Mouse (Mus musculus): Measurements from ENCODE around the gene Pi4ka.

DNA sequence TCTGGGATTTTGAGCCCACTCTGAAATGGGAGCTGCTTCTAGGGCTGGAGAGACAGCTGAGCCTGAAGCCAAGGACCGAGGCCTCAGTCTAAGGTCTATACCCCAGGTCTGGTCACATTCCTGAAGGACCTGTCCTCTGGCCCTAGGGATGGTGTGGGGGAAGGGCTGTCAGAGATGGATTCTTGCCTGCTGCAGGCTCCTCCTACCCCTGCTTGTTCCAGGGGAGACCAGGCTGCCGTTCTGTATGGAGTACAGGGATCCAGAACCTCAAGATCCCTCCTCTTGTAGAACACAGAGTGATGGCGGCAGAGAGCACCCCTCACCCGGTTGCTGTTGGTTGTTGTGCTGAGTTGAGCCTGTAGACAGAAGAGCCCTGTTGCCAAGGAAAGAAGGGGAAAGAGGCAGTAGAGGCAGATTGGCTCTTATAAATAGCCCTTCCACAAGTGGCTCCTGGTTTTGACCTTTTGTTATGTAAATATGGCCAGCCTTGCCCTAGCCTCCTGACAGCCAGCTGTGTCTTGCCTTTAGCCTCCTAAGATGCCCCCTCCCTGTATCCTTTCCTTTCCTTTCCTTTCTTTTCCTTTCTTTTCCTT, 152.0 kb downstream of the Pi4ka start:
- no peak for TF ChIP-seq MAFK (IDR thresholded peaks at IDR 0.05; ENCODE audit: insufficient read depth, low read depth, low read length)
- TF ChIP-seq ZNF384 (IDR thresholded peaks at IDR 0.05; ENCODE audit: low read depth, low read length), result no peak
- TF ChIP-seq CHD2 (IDR thresholded peaks at IDR 0.05; ENCODE audit: low read depth, low read length), result no peak
- TF ChIP-seq HCFC1 (IDR thresholded peaks at IDR 0.05; ENCODE audit: borderline replicate concordance, insufficient read depth, low read length), result no peak
